Mouse (Mus musculus): ENCODE measurements around the gene Fkbp1a.

The Fkbp1a gene

DNA sequence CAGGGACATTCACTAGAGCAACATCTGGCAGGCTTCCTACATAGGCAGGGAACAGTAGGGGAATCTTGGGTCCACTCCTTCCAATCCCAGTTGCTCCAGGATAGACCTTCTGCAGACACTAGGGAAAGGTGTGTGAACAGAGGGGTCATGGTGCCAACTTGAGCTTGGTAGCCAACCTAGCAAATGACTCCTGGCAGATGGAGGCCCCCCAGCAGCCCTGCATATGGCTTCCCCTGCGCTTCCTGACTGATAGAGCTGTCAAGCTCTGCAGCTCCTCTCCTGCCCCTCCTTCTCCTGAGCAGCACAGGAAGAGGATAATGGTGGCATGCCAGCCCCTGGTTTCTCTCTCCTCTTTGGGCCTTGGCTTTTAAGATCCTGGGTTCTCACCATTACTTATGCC, 66.2 kb downstream of the Fkbp1a start:
- no peak for DNase-seq (ENCODE audit: low spot score)

GRCm38 (mm10) chr2:151609974-151610373, 67.7 kb downstream of the Fkbp1a start:
- DNase-seq (ENCODE audit: low spot score) = peak; percentile 29

All from retina, embryonic 14.5 days (tissue).